Mouse (Mus musculus) hematopoietic stem cell, adult 5-6 weeks (primary cell): Measurements from ENCODE around the gene Hnrnph1. TPM values are rescaled to one million over a fixed set of nuclear protein-coding genes. Genes with fewer than 3 reads are reported as not detected.
"Not testable (repeated sequence)": the region's sequence is repeated elsewhere in the genome, so short reads cannot be mapped to it uniquely, and the experiment has no call there.

Experiments used
- ATAC-seq, 2 experiments: fragments of 125-278 bp in 1 of 2; replicated peaks in 1 of 2; 2 replicates each; pipeline ENCODE4 v1.8.0; 2016 to 2017; ENCODE audit warnings: inconsistent platforms in 2 of 2, mild to moderate bottlenecking in 2 of 2, moderate number of reproducible peaks in 2 of 2, low read depth in 1 of 2, moderate TSS enrichment in 1 of 2; ENCODE audit not compliant: low FRiP score in 2 of 2, poor library complexity in 2 of 2, severe bottlenecking in 2 of 2, insufficient read depth in 1 of 2, low TSS enrichment in 1 of 2
- total RNA-seq: library from RNA; stranded (forward); fragments of 172-1452, 232-1000 nt; gene quantifications from 2 replicates; pipeline ENCODE4 v1.2.3, GENCODE M21; 2017

The Hnrnph1 gene
- total RNA-seq = 1,107 and 1,206 TPM in 2 replicates

GRCm38 (mm10) chr11:50376911-50377891 lies at the start of gene Hnrnph1:
TSS of gene Hnrnph1 (plus strand) at chr11:50376990.
- ATAC-seq = peak; percentile 80 to 84

- no peak for ATAC-seq
These were observed 48.6 kb upstream of the Hnrnph1 start for GRCm38 (mm10) chr11:50328075-50328625.

- ATAC-seq = no peak
These were observed 47.4 kb upstream of the Hnrnph1 start for GRCm38 (mm10) chr11:50329378-50329777.

GRCm38 (mm10) chr11:50333181-50333580 lies 43.6 kb upstream of the Hnrnph1 start:
- no peak for ATAC-seq

GRCm38 (mm10) chr11:50336126-50336525 lies 40.7 kb upstream of the Hnrnph1 start:
- ATAC-seq = no peak

- ATAC-seq = no peak
These were observed 39.9 kb upstream of the Hnrnph1 start for GRCm38 (mm10) chr11:50336891-50337290.

- no peak for ATAC-seq
These were observed 31.3 kb upstream of the Hnrnph1 start for GRCm38 (mm10) chr11:50345486-50345885.

GRCm38 (mm10) chr11:50346256-50347032 lies 30.3 kb upstream of the Hnrnph1 start:
- no peak for ATAC-seq

GRCm38 (mm10) chr11:50352177-50352576 lies 24.6 kb upstream of the Hnrnph1 start:
- no peak for ATAC-seq

GRCm38 (mm10) chr11:50354162-50354561 lies 22.6 kb upstream of the Hnrnph1 start, which contains the start of gene Cby3:
TSS of gene Cby3 (plus strand) at chr11:50354462.
- no peak for ATAC-seq

- ATAC-seq = no peak
These were observed 21.9 kb upstream of the Hnrnph1 start for GRCm38 (mm10) chr11:50354851-50355250.

GRCm38 (mm10) chr11:50355395-50355794 lies 21.4 kb upstream of the Hnrnph1 start:
- ATAC-seq = peak in 1 of 2 experiments; percentile 25; a peak in 1 of 4 replicates

GRCm38 (mm10) chr11:50358950-50359861 lies 17.6 kb upstream of the Hnrnph1 start:
- peak; percentile 51 to 60; a peak in 3 of 4 replicates for ATAC-seq

- not testable (repeated sequence) for ATAC-seq
These were observed 15.5 kb upstream of the Hnrnph1 start for GRCm38 (mm10) chr11:50361282-50361681.

GRCm38 (mm10) chr11:50364548-50364947 lies 12.2 kb upstream of the Hnrnph1 start:
- peak; percentile 80 to 88 for ATAC-seq

- no peak for ATAC-seq
These were observed 11.5 kb upstream of the Hnrnph1 start for GRCm38 (mm10) chr11:50365322-50365721.

GRCm38 (mm10) chr11:50367531-50367930 lies 9.3 kb upstream of the Hnrnph1 start:
- no peak for ATAC-seq
